Mouse (Mus musculus): ENCODE data around the gene Ranbp9. TPM values are rescaled to one million over a fixed set of nuclear protein-coding genes. Genes with fewer than 3 reads are reported as not detected.

The Ranbp9 gene
- total and polyA plus RNA-seq, 3 experiments: 66.3 to 132 (median 81.0) TPM

- ATAC-seq (ENCODE audit: extremely low read depth, insufficient number of reproducible peaks, low FRiP score, poor library complexity, severe bottlenecking) (no peak), DNase-seq (ENCODE audit: low spot score) (no peak)
- Histone ChIP-seq H3K36me3 (replicated peaks) (peaks cover 37% of the 10 kb centered on the region), H3K4me1 (ENCODE audit: insufficient read depth, low read depth, low read length) (peaks cover 12% of the 10 kb centered on the region), H3K4me3 (ENCODE audit: low read depth, low read length) (no peak overlapping the region), H3K9me3 (replicated peaks) (no peaks in the 10 kb centered on the region), H3K27me3 (ENCODE audit: insufficient read depth, low read length) (no peaks in the 10 kb centered on the region)
- TF ChIP-seq CTCF (IDR thresholded peaks at IDR 0.05; ENCODE audit: low read depth, low read length) (no peak), TAL1 (conservative IDR thresholded peaks at IDR 0.05; ENCODE audit: low read depth, low read length) (no peak), GATA2 (IDR thresholded peaks at IDR 0.05; ENCODE audit: borderline replicate concordance, low read depth, low read length) (no peak), GATA1 (IDR thresholded peaks at IDR 0.05; ENCODE audit: borderline replicate concordance, low read length) (no peak)
Observed at GRCm38 (mm10) chr13:43452843-43453605, 28.1 kb downstream of the Ranbp9 start.

DNA sequence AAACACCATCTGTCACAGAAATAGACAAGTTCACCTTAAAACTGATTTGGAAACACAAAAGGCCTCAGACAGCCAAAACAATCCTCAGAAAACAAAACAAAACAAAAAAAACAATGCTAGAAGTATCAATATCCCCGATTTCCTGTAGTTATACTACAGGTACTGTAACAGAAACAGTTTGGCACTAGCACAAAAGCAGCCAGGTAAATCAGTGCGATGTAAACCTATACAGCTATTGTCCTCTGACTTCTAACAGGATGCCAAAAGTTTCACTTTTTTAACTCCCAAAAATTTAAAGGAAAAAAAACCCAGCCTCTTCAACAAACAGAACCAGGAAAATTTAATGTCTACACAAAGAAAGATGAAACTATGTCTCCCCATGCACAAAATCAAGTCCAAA lies 28.9 kb downstream of the Ranbp9 start:
- no peak for DNase-seq (ENCODE audit: low spot score)
- no peak for ATAC-seq (ENCODE audit: extremely low read depth, insufficient number of reproducible peaks, low FRiP score, poor library complexity, severe bottlenecking)
- H3K4me1 ChIP-seq (ENCODE audit: insufficient read depth, low read depth, low read length): peaks cover 13% of the 10 kb centered on the region
- no peak overlapping the region for H3K4me3 ChIP-seq (ENCODE audit: low read depth, low read length)
- H3K36me3 ChIP-seq (replicated peaks): peaks cover 40% of the 10 kb centered on the region
- TF ChIP-seq TAL1 (conservative IDR thresholded peaks at IDR 0.05; ENCODE audit: low read depth, low read length) (no peak), GATA1 (IDR thresholded peaks at IDR 0.05; ENCODE audit: borderline replicate concordance, low read length) (no peak), GATA2 (IDR thresholded peaks at IDR 0.05; ENCODE audit: borderline replicate concordance, low read depth, low read length) (no peak), POLR2AphosphoS5 (IDR thresholded peaks at IDR 0.05; ENCODE audit: insufficient replicate concordance, low read depth, low read length) (no peak), CTCF (IDR thresholded peaks at IDR 0.05; ENCODE audit: low read depth, low read length) (no peak)
- H3K27me3 ChIP-seq (ENCODE audit: insufficient read depth, low read length): no peaks in the 10 kb centered on the region
- H3K9me3 ChIP-seq (replicated peaks): no peaks in the 10 kb centered on the region

- no peaks in the 10 kb centered on the region for H3K27me3 ChIP-seq (ENCODE audit: insufficient read depth, low read length)
- H3K4me1 ChIP-seq (ENCODE audit: insufficient read depth, low read depth, low read length): peaks cover 10% of the 10 kb centered on the region; the same call in 1 of the 2 replicates
- H3K9me3 ChIP-seq (replicated peaks): no peaks in the 10 kb centered on the region
- DNase-seq (ENCODE audit: low spot score) (no peak), ATAC-seq (ENCODE audit: extremely low read depth, insufficient number of reproducible peaks, low FRiP score, poor library complexity, severe bottlenecking) (no peak)
- no peak for TF ChIP-seq GATA1 (IDR thresholded peaks at IDR 0.05; ENCODE audit: borderline replicate concordance, low read length)
- H3K4me3 ChIP-seq (ENCODE audit: low read depth, low read length): no peak overlapping the region
- H3K36me3 ChIP-seq (replicated peaks): peaks cover 35% of the 10 kb centered on the region
Observed at GRCm38 (mm10) chr13:43450686-43451085, 30.4 kb downstream of the Ranbp9 start.

DNA sequence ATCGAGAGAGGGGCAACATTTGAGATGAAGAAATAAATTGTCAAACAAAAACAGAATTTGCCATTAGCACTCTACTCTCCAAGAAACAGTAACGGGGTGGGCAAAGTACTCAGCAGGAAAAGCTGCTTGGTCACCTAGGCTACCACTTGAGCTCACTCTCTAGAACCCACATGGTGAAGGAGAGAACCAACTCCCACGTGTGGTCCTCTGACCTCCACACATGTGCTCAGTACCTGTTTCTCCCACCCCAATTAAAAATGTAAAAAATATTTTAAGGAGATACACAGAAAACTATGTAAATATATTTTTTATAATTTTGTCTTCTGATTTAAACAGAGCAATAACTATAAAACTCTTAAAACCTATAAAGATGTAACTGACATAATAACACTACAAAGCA lies 33.4 kb downstream of the Ranbp9 start:
- ATAC-seq (ENCODE audit: extremely low read depth, insufficient number of reproducible peaks, low FRiP score, poor library complexity, severe bottlenecking) (no peak), DNase-seq (ENCODE audit: low spot score) (no peak)
- TF ChIP-seq GATA1 (IDR thresholded peaks at IDR 0.05; ENCODE audit: borderline replicate concordance, low read length) (no peak), TAL1 (conservative IDR thresholded peaks at IDR 0.05; ENCODE audit: low read depth, low read length) (no peak), GATA2 (IDR thresholded peaks at IDR 0.05; ENCODE audit: borderline replicate concordance, low read depth, low read length) (no peak), POLR2AphosphoS5 (IDR thresholded peaks at IDR 0.05; ENCODE audit: insufficient replicate concordance, low read depth, low read length) (no peak), CTCF (IDR thresholded peaks at IDR 0.05; ENCODE audit: low read depth, low read length) (no peak)
- Histone ChIP-seq H3K4me3 (ENCODE audit: low read depth, low read length) (no peak overlapping the region), H3K27me3 (ENCODE audit: insufficient read depth, low read length) (no peaks in the 10 kb centered on the region), H3K4me1 (ENCODE audit: insufficient read depth, low read depth, low read length) (peaks cover 3% of the 10 kb centered on the region; the same call in 1 of the 2 replicates), H3K36me3 (replicated peaks) (peaks cover 18% of the 10 kb centered on the region), H3K9me3 (replicated peaks) (no peaks in the 10 kb centered on the region)

- Histone ChIP-seq H3K4me1 (ENCODE audit: insufficient read depth, low read depth, low read length) (peaks cover 3% of the 10 kb centered on the region; the same call in 1 of the 2 replicates), H3K36me3 (replicated peaks) (peaks cover 21% of the 10 kb centered on the region)
- no peak for ATAC-seq (ENCODE audit: extremely low read depth, insufficient number of reproducible peaks, low FRiP score, poor library complexity, severe bottlenecking)
Observed at GRCm38 (mm10) chr13:43445754-43446153, 35.3 kb downstream of the Ranbp9 start.

GRCm38 (mm10) chr13:43444717-43445116 lies 36.4 kb downstream of the Ranbp9 start:
- peaks cover 5% of the 10 kb centered on the region for H3K4me1 ChIP-seq (ENCODE audit: insufficient read depth, low read depth, low read length)
- TF ChIP-seq TAL1 (conservative IDR thresholded peaks at IDR 0.05; ENCODE audit: low read depth, low read length) (no peak), POLR2AphosphoS5 (IDR thresholded peaks at IDR 0.05; ENCODE audit: insufficient replicate concordance, low read depth, low read length) (no peak), GATA1 (IDR thresholded peaks at IDR 0.05; ENCODE audit: borderline replicate concordance, low read length) (no peak), GATA2 (IDR thresholded peaks at IDR 0.05; ENCODE audit: borderline replicate concordance, low read depth, low read length) (no peak), CTCF (IDR thresholded peaks at IDR 0.05; ENCODE audit: low read depth, low read length) (no peak)

More at GRCm38 (mm10) chr13:43445754-43446153, 35.3 kb downstream of the Ranbp9 start:
- no peaks in the 10 kb centered on the region for H3K9me3 ChIP-seq (replicated peaks)
- TF ChIP-seq CTCF (IDR thresholded peaks at IDR 0.05; ENCODE audit: low read depth, low read length) (no peak), POLR2AphosphoS5 (IDR thresholded peaks at IDR 0.05; ENCODE audit: insufficient replicate concordance, low read depth, low read length) (no peak), TAL1 (conservative IDR thresholded peaks at IDR 0.05; ENCODE audit: low read depth, low read length) (no peak), GATA2 (IDR thresholded peaks at IDR 0.05; ENCODE audit: borderline replicate concordance, low read depth, low read length) (no peak), GATA1 (IDR thresholded peaks at IDR 0.05; ENCODE audit: borderline replicate concordance, low read length) (no peak)
- no peak for DNase-seq (ENCODE audit: low spot score)
- H3K4me3 ChIP-seq (ENCODE audit: low read depth, low read length): no peak overlapping the region
- no peaks in the 10 kb centered on the region for H3K27me3 ChIP-seq (ENCODE audit: insufficient read depth, low read length)

More at GRCm38 (mm10) chr13:43444717-43445116, 36.4 kb downstream of the Ranbp9 start:
- H3K4me3 ChIP-seq (ENCODE audit: low read depth, low read length): no peak overlapping the region
- no peaks in the 10 kb centered on the region for H3K27me3 ChIP-seq (ENCODE audit: insufficient read depth, low read length)
- no peaks in the 10 kb centered on the region for H3K9me3 ChIP-seq (replicated peaks)
- ATAC-seq (ENCODE audit: extremely low read depth, insufficient number of reproducible peaks, low FRiP score, poor library complexity, severe bottlenecking) (no peak), DNase-seq (ENCODE audit: low spot score) (no peak)
- peaks cover 20% of the 10 kb centered on the region for H3K36me3 ChIP-seq (replicated peaks)

All from G1E (cell line).